Mouse (Mus musculus) heart, adult 18-20 months (tissue): ENCODE data around the gene Zic5. TPM values are rescaled to one million over a fixed set of nuclear protein-coding genes. Genes with fewer than 3 reads are reported as not detected.

Experiments
- DNase-seq, 2 experiments: peaks; one replicate each; pipeline ENCODE4 v3.0.0; 2021 to 2022; ENCODE audit warnings: mixed read lengths in 1 of 2
- total RNA-seq, 2 experiments: library from RNA; stranded (reverse); gene quantifications; 2 replicates each; pipeline ENCODE4 v1.2.3; 2021

Gene Zic5
- total RNA-seq, 2 experiments from 2014 or later = not detected

GRCm38 (mm10) chr14:122480355-122480754 lies 14.9 kb upstream of the Zic5 start:
- no peak for DNase-seq

- DNase-seq = peak in 1 of 2 experiments; percentile 31
Measured at GRCm38 (mm10) chr14:122479461-122480109, 14.1 kb upstream of the Zic5 start.

- DNase-seq = peak in 1 of 2 experiments; percentile 39
Measured at GRCm38 (mm10) chr14:122478574-122479011, 13.1 kb upstream of the Zic5 start.

- peak in 1 of 2 experiments; percentile 32 for DNase-seq
Measured at GRCm38 (mm10) chr14:122477971-122478573, 12.6 kb upstream of the Zic5 start.

- DNase-seq = peak in 1 of 2 experiments; percentile 45
Measured at GRCm38 (mm10) chr14:122477261-122477671, 11.8 kb upstream of the Zic5 start.

GRCm38 (mm10) chr14:122476822-122477215 lies 11.3 kb upstream of the Zic5 start:
- no peak for DNase-seq

- DNase-seq = peak in 1 of 2 experiments; percentile 46
Measured at GRCm38 (mm10) chr14:122476041-122476821, 10.8 kb upstream of the Zic5 start.

- peak in 1 of 2 experiments; percentile 30 for DNase-seq
Measured at GRCm38 (mm10) chr14:122475557-122476040, 10.1 kb upstream of the Zic5 start.

- DNase-seq = peak in 1 of 2 experiments; percentile 29
Measured at GRCm38 (mm10) chr14:122474891-122475556, 9.5 kb upstream of the Zic5 start, which contains the start of gene Zic2. TSS of gene Zic2 (plus strand) at chr14:122475435.

- peak in 1 of 2 experiments; percentile 47 for DNase-seq
Measured at GRCm38 (mm10) chr14:122474041-122474890, 8.8 kb upstream of the Zic5 start.

GRCm38 (mm10) chr14:122473211-122473751 lies 7.8 kb upstream of the Zic5 start:
- peak in 1 of 2 experiments; percentile 25 for DNase-seq

GRCm38 (mm10) chr14:122472647-122473046 lies 7.2 kb upstream of the Zic5 start:
- no peak for DNase-seq

GRCm38 (mm10) chr14:122472161-122472560 lies 6.7 kb upstream of the Zic5 start:
- peak in 1 of 2 experiments; percentile 37 for DNase-seq

GRCm38 (mm10) chr14:122471449-122472085 lies 6.1 kb upstream of the Zic5 start:
- no peak for DNase-seq

GRCm38 (mm10) chr14:122468971-122469755 lies 3.7 kb upstream of the Zic5 start:
- peak in 1 of 2 experiments; percentile 17 for DNase-seq

GRCm38 (mm10) chr14:122467926-122468841 lies 2.7 kb upstream of the Zic5 start:
- DNase-seq = peak in 1 of 2 experiments; percentile 10

GRCm38 (mm10) chr14:122466756-122467362 lies 1.4 kb upstream of the Zic5 start:
- DNase-seq = no peak
